Comparison of ENCODE assay signal across 14 mouse cellular contexts in genomic region chrX:36278750-36279149, GRCm38 (mm10).
"Had no signal": no experiment of that assay in that cellular context is flagged by ENCODE, and none has a peak within 500 bp of the region (broad histone marks: within the 10 kb centered on the region; RNA-seq: fewer than 3 reads in every experiment).

No protein-coding gene starts in this region.

- H3K36me3 ChIP-seq: limb, embryonic 10.5 days; liver, embryonic 15.5 days; midbrain, embryonic 15.5 days; neural tube, embryonic 13.5 days; stomach, embryonic 15.5 days had no signal

- H3K27me3 ChIP-seq: liver, embryonic 15.5 days; midbrain, embryonic 15.5 days; neural tube, embryonic 13.5 days; stomach, embryonic 15.5 days had no signal

- H3K27ac ChIP-seq: limb, embryonic 10.5 days; liver, embryonic 15.5 days; midbrain, embryonic 15.5 days; neural tube, embryonic 13.5 days; stomach, embryonic 15.5 days had no signal

- H3K4me3 ChIP-seq: limb, embryonic 10.5 days; liver, embryonic 15.5 days; midbrain, embryonic 15.5 days; neural tube, embryonic 13.5 days; stomach, embryonic 15.5 days had no signal

- H3K4me1 ChIP-seq: limb, embryonic 10.5 days; liver, embryonic 15.5 days; midbrain, embryonic 15.5 days; neural tube, embryonic 13.5 days; stomach, embryonic 15.5 days had no signal

- DNase-seq: kidney, adult 18-20 months; kidney, postnatal 10 days; kidney, postnatal 4 days; lung, embryonic 14.5 days; lung, postnatal 10 days; lung, postnatal 4 days; retina, postnatal 1 day; right cerebral cortex, postnatal 4 days; spleen, adult 18-20 months had no signal

- ATAC-seq: midbrain, embryonic 15.5 days had no signal
